Mouse (Mus musculus): ENCODE measurements around the gene Psmb4. TPM values are rescaled to one million over a fixed set of nuclear protein-coding genes. Genes with fewer than 3 reads are reported as not detected.

Gene Psmb4
- polyA plus RNA-seq, 1 experiment from 2014 or later: 329 TPM

- no peak for ATAC-seq (replicated peaks; ENCODE audit: low FRiP score, low read depth)
- H3K36me3 ChIP-seq (ENCODE audit: insufficient read depth, low read length): peaks cover 66% of the 10 kb centered on the region
- TF ChIP-seq CTCF (IDR thresholded peaks at IDR 0.05; ENCODE audit: low read depth): no peak
Observed at GRCm38 (mm10) chr3:94869011-94869410, 17.8 kb downstream of the Psmb4 start.

GRCm38 (mm10) chr3:94859471-94859870, 27.3 kb downstream of the Psmb4 start:
- H3K4me1 ChIP-seq (replicated peaks; ENCODE audit: insufficient read depth, low read length): no peaks in the 10 kb centered on the region
- no peak overlapping the region for H3K9ac ChIP-seq (ENCODE audit: low read depth, low read length)
- no peak for TF ChIP-seq CTCF (IDR thresholded peaks at IDR 0.05; ENCODE audit: low read depth)
- no peak overlapping the region for H3K27ac ChIP-seq
- peaks cover 44% of the 10 kb centered on the region for H3K36me3 ChIP-seq (ENCODE audit: insufficient read depth, low read length)
- 85% methylated on average over 2 of the region's 2 CpGs for WGBS
- no peak overlapping the region for H3K4me3 ChIP-seq (replicated peaks; ENCODE audit: low read depth, low read length)
- no peak for DNase-seq (ENCODE audit: low spot score)
- H3K4me2 ChIP-seq (ENCODE audit: low read length): no peak overlapping the region
- no peak for ATAC-seq (replicated peaks; ENCODE audit: low FRiP score, low read depth)
- H3K9me3 ChIP-seq (replicated peaks; ENCODE audit: low read length): no peaks in the 10 kb centered on the region
- no peaks in the 10 kb centered on the region for H3K27me3 ChIP-seq (ENCODE audit: insufficient read depth, low read length)

More at GRCm38 (mm10) chr3:94869011-94869410, 17.8 kb downstream of the Psmb4 start:
- no peak for DNase-seq (ENCODE audit: low spot score)
- Histone ChIP-seq H3K27me3 (ENCODE audit: insufficient read depth, low read length) (no peaks in the 10 kb centered on the region), H3K27ac (no peak overlapping the region), H3K4me2 (ENCODE audit: low read length) (no peak overlapping the region), H3K4me3 (replicated peaks; ENCODE audit: low read depth, low read length) (no peak overlapping the region), H3K9ac (ENCODE audit: low read depth, low read length) (no peak overlapping the region), H3K4me1 (replicated peaks; ENCODE audit: insufficient read depth, low read length) (no peaks in the 10 kb centered on the region), H3K9me3 (replicated peaks; ENCODE audit: low read length) (no peaks in the 10 kb centered on the region)
- WGBS: 92% methylated on average over 3 of the region's 3 CpGs

- DNase-seq (ENCODE audit: low spot score): no peak
- no peak for ATAC-seq (replicated peaks; ENCODE audit: low FRiP score, low read depth)
- 78% methylated on average over 3 of the region's 3 CpGs for WGBS
Observed at GRCm38 (mm10) chr3:94852215-94852614, 34.5 kb downstream of the Psmb4 start.

GRCm38 (mm10) chr3:94851731-94852130, 35.0 kb downstream of the Psmb4 start:
- peaks cover 23% of the 10 kb centered on the region for H3K36me3 ChIP-seq (ENCODE audit: insufficient read depth, low read length)
- DNase-seq (ENCODE audit: low spot score) (no peak), ATAC-seq (replicated peaks; ENCODE audit: low FRiP score, low read depth) (no peak)
- no peak overlapping the region for H3K4me3 ChIP-seq (replicated peaks; ENCODE audit: low read depth, low read length)
- no peaks in the 10 kb centered on the region for H3K9me3 ChIP-seq (replicated peaks; ENCODE audit: low read length)
- H3K4me2 ChIP-seq (ENCODE audit: low read length): no peak overlapping the region
- no peak overlapping the region for H3K27ac ChIP-seq
- H3K27me3 ChIP-seq (ENCODE audit: insufficient read depth, low read length): no peaks in the 10 kb centered on the region
- H3K4me1 ChIP-seq (replicated peaks; ENCODE audit: insufficient read depth, low read length): peaks cover 11% of the 10 kb centered on the region; the same call in 1 of the 2 replicates
- WGBS: 54% methylated on average over 3 of the region's 3 CpGs
- H3K9ac ChIP-seq (ENCODE audit: low read depth, low read length): no peak overlapping the region
- TF ChIP-seq CTCF (IDR thresholded peaks at IDR 0.05; ENCODE audit: low read depth): no peak

More at GRCm38 (mm10) chr3:94852215-94852614, 34.5 kb downstream of the Psmb4 start:
- Histone ChIP-seq H3K9ac (ENCODE audit: low read depth, low read length) (no peak overlapping the region), H3K4me2 (ENCODE audit: low read length) (no peak overlapping the region), H3K9me3 (replicated peaks; ENCODE audit: low read length) (no peaks in the 10 kb centered on the region), H3K27ac (no peak overlapping the region), H3K4me1 (replicated peaks; ENCODE audit: insufficient read depth, low read length) (peaks cover 8% of the 10 kb centered on the region; the same call in 1 of the 2 replicates), H3K4me3 (replicated peaks; ENCODE audit: low read depth, low read length) (no peak overlapping the region), H3K36me3 (ENCODE audit: insufficient read depth, low read length) (peaks cover 24% of the 10 kb centered on the region), H3K27me3 (ENCODE audit: insufficient read depth, low read length) (no peaks in the 10 kb centered on the region)
- no peak for TF ChIP-seq CTCF (IDR thresholded peaks at IDR 0.05; ENCODE audit: low read depth)

GRCm38 (mm10) chr3:94849338-94849737, 37.4 kb downstream of the Psmb4 start:
- ATAC-seq (replicated peaks; ENCODE audit: low FRiP score, low read depth) (peak; percentile 43; the same call in 1 of the 2 replicates), DNase-seq (ENCODE audit: low spot score) (peak; percentile 87)
- Histone ChIP-seq H3K9ac (ENCODE audit: low read depth, low read length) (no peak overlapping the region), H3K27ac (no peak overlapping the region), H3K9me3 (replicated peaks; ENCODE audit: low read length) (no peaks in the 10 kb centered on the region), H3K27me3 (ENCODE audit: insufficient read depth, low read length) (no peaks in the 10 kb centered on the region), H3K4me2 (ENCODE audit: low read length) (no peak overlapping the region), H3K4me1 (replicated peaks; ENCODE audit: insufficient read depth, low read length) (peaks cover 11% of the 10 kb centered on the region; the same call in 1 of the 2 replicates), H3K4me3 (replicated peaks; ENCODE audit: low read depth, low read length) (no peak overlapping the region), H3K36me3 (ENCODE audit: insufficient read depth, low read length) (peaks cover 4% of the 10 kb centered on the region)
- 15% methylated on average over 1 of the region's 1 CpGs for WGBS
- peak; percentile 78 for TF ChIP-seq CTCF (IDR thresholded peaks at IDR 0.05; ENCODE audit: low read depth)

GRCm38 (mm10) chr3:94847382-94847781, 39.4 kb downstream of the Psmb4 start:
- Histone ChIP-seq H3K4me1 (replicated peaks; ENCODE audit: insufficient read depth, low read length) (peaks cover 11% of the 10 kb centered on the region; the same call in 1 of the 2 replicates), H3K9ac (ENCODE audit: low read depth, low read length) (no peak overlapping the region), H3K9me3 (replicated peaks; ENCODE audit: low read length) (no peaks in the 10 kb centered on the region), H3K4me3 (replicated peaks; ENCODE audit: low read depth, low read length) (no peak overlapping the region), H3K4me2 (ENCODE audit: low read length) (no peak overlapping the region), H3K36me3 (ENCODE audit: insufficient read depth, low read length) (no peaks in the 10 kb centered on the region), H3K27ac (no peak overlapping the region), H3K27me3 (ENCODE audit: insufficient read depth, low read length) (no peaks in the 10 kb centered on the region)
- TF ChIP-seq CTCF (IDR thresholded peaks at IDR 0.05; ENCODE audit: low read depth): no peak
- DNase-seq (ENCODE audit: low spot score) (no peak), ATAC-seq (replicated peaks; ENCODE audit: low FRiP score, low read depth) (no peak)
- WGBS: 86% methylated on average over 2 of the region's 2 CpGs

GRCm38 (mm10) chr3:94839101-94839500, 47.7 kb downstream of the Psmb4 start:
- Histone ChIP-seq H3K4me1 (replicated peaks; ENCODE audit: insufficient read depth, low read length) (peaks cover 7% of the 10 kb centered on the region), H3K9ac (ENCODE audit: low read depth, low read length) (no peak overlapping the region), H3K27me3 (ENCODE audit: insufficient read depth, low read length) (no peaks in the 10 kb centered on the region), H3K4me2 (ENCODE audit: low read length) (peak overlapping the region; percentile 82), H3K4me3 (replicated peaks; ENCODE audit: low read depth, low read length) (peak overlapping the region; percentile 91), H3K9me3 (replicated peaks; ENCODE audit: low read length) (no peaks in the 10 kb centered on the region), H3K27ac (peak overlapping the region; percentile 99; the same call in 1 of the 2 replicates), H3K36me3 (ENCODE audit: insufficient read depth, low read length) (no peaks in the 10 kb centered on the region)
- TF ChIP-seq CTCF (IDR thresholded peaks at IDR 0.05; ENCODE audit: low read depth): no peak
- 60% methylated on average over 5 of the region's 5 CpGs for WGBS
- ATAC-seq (replicated peaks; ENCODE audit: low FRiP score, low read depth): no peak
- no peak for DNase-seq (ENCODE audit: low spot score)

Measured in kidney, postnatal 0 days (tissue).